Comparison of ENCODE assay signal across 10 mouse cellular contexts in the genomic region with DNA sequence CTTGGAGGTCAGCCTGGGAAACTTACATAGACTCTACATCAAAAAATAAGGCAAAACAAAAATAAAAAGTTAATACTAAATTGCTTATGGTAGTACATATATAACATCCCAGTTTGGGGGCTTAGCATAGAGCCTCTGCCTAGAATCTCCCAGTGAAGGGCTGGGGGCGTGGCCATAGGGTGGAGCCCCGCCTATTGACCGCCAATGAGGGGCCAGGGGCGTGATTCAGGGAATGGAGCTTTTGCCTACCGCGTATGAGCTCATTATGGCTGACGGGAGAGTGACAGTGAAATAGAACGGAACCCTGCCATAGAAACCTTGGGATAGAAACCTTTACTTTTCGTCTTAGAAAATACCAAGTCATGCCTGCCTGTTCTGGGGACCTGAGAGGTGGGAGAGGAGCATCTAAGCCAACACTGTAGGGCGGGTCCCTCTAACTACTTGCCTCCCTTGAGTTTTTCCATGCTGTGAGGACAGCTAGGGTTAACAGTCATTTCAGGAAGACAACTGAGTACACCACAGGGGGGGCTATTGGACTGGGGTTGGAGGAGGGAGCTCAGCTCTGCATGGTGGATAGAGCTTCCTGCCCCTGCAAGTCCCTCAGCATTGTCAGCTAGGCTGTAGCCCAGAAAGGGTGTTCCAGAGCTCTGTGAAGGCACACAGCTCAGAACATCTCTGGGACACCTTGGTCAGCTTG. TPM values are rescaled to one million over a fixed set of nuclear protein-coding genes. Genes with fewer than 3 reads are reported as not detected.
A peak's percentile ranks its signal among the peaks of the same experiment; 100 is the strongest.
DNase-seq lines count a peak whose midpoint lies in the region; ATAC-seq and TF ChIP-seq lines count a peak whose summit lies in the region.
"Had no signal": no experiment of that assay in that cellular context is flagged by ENCODE, and none has a peak within 500 bp of the region (broad histone marks: within the 10 kb centered on the region; RNA-seq: fewer than 3 reads in every experiment).

No protein-coding gene starts in this region.

- TF ChIP-seq CTCF in MEL (IDR thresholded peaks at IDR 0.05 in 2 of 3, conservative IDR thresholded peaks at IDR 0.05 in 1 of 3; ENCODE audit: control insufficient read depth in 1 of 3, insufficient read depth in 1 of 3, low read depth in 2 of 3, low read length in 3 of 3, poor library complexity in 1 of 3, severe bottlenecking in 1 of 3), result peak in 1 of 3 experiments; percentile 16; a peak in 2 of 6 replicates

- ATAC-seq in hindbrain, embryonic 11.5 days (ENCODE audit: low FRiP score), result no peak
- no peak for ATAC-seq in hindbrain, embryonic 14.5 days (ENCODE audit: low FRiP score)
- ATAC-seq: Patski had no signal

- DNase-seq in hindbrain, embryonic 11.5 days (ENCODE audit: low spot score), result peak; percentile 48
- no peak for DNase-seq in hindbrain, embryonic 14.5 days (ENCODE audit: low spot score)
- peak; percentile 33 for DNase-seq in CD4-positive helper T cell, adult 2 months (ENCODE audit: low read depth, low spot score)
- DNase-seq in MEL (ENCODE audit: low read depth, low spot score), result no peak
- peak; percentile 78 for DNase-seq in liver
- DNase-seq in gastrocnemius, postnatal 4 days (ENCODE audit: low spot score in 2 of 2), result no peak
- DNase-seq in right cerebral cortex, postnatal 25 days, result no peak
- DNase-seq: cerebellum, adult 8-10 months had no signal

- H3K36me3 ChIP-seq in hindbrain, embryonic 11.5 days (ENCODE audit: control insufficient read depth, insufficient read depth, low read length), result no peaks in the 10 kb centered on the region
- no peaks in the 10 kb centered on the region for H3K36me3 ChIP-seq in hindbrain, embryonic 14.5 days (replicated peaks; ENCODE audit: control insufficient read depth, insufficient read depth)
- peaks cover 0 to 5% of the 10 kb centered on the region in 2 experiments; a peak in 2 of 4 replicates for H3K36me3 ChIP-seq in MEL (ENCODE audit: control insufficient read depth in 1 of 2, insufficient read depth in 2 of 2, low read length in 2 of 2)
- H3K36me3 ChIP-seq: heart, embryonic 15.5 days had no signal

- H3K79me2 ChIP-seq in MEL (ENCODE audit: control insufficient read depth, insufficient read depth, low read length, poor library complexity), result no peaks in the 10 kb centered on the region

- TF ChIP-seq POLR2A in MEL (IDR thresholded peaks at IDR 0.05; ENCODE audit: control insufficient read depth in 1 of 2, insufficient read depth in 1 of 2, low read depth in 1 of 2, low read length in 2 of 2, poor library complexity in 1 of 2), result no peak

- no peaks in the 10 kb centered on the region for H3K9me3 ChIP-seq in hindbrain, embryonic 11.5 days (ENCODE audit: control insufficient read depth, low read length)
- H3K9me3 ChIP-seq in hindbrain, embryonic 14.5 days (ENCODE audit: control insufficient read depth, low read length), result no peaks in the 10 kb centered on the region
- H3K9me3 ChIP-seq in MEL (replicated peaks; ENCODE audit: insufficient read depth, low read length), result no peaks in the 10 kb centered on the region
- H3K9me3 ChIP-seq: heart, embryonic 15.5 days had no signal

- no peak overlapping the region for H3K9ac ChIP-seq in hindbrain, embryonic 11.5 days (ENCODE audit: low read depth, low read length)
- H3K9ac ChIP-seq in hindbrain, embryonic 14.5 days, result no peak overlapping the region
- H3K9ac ChIP-seq in MEL (ENCODE audit: control insufficient read depth, low read depth, low read length, poor library complexity, severe bottlenecking), result no peak overlapping the region
- H3K9ac ChIP-seq: heart, embryonic 15.5 days had no signal

- TF ChIP-seq EP300 in MEL (IDR thresholded peaks at IDR 0.05; ENCODE audit: low read depth in 1 of 2, low read length in 2 of 2), result no peak

- TF ChIP-seq RAD21 in MEL (IDR thresholded peaks at IDR 0.05; ENCODE audit: low read depth, low read length), result peak; percentile 19

- 6% methylated on average over 10 of the region's 10 CpGs for WGBS in hindbrain, embryonic 11.5 days
- WGBS in hindbrain, embryonic 14.5 days, result 10% methylated on average over 10 of the region's 10 CpGs

- H3K4me1 ChIP-seq in hindbrain, embryonic 11.5 days (replicated peaks; ENCODE audit: control insufficient read depth, insufficient read depth, low read length), result no peaks in the 10 kb centered on the region
- peaks cover 3% of the 10 kb centered on the region; the same call in 1 of the 2 replicates for H3K4me1 ChIP-seq in hindbrain, embryonic 14.5 days (replicated peaks; ENCODE audit: control insufficient read depth, insufficient read depth, low read length)
- peaks cover 0 to 7% of the 10 kb centered on the region in 2 experiments; a peak in 2 of 4 replicates for H3K4me1 ChIP-seq in MEL (ENCODE audit: control insufficient read depth in 1 of 2, insufficient read depth in 2 of 2, low read length in 2 of 2)

- H3K27me3 ChIP-seq in hindbrain, embryonic 11.5 days (ENCODE audit: control insufficient read depth, insufficient read depth, low read length), result no peaks in the 10 kb centered on the region
- H3K27me3 ChIP-seq in hindbrain, embryonic 14.5 days (ENCODE audit: control insufficient read depth, insufficient read depth, low read length), result 0 out of 2 replicates have a peak, but pooled peaks cover 7% of the 10 kb centered on the region
- H3K27me3 ChIP-seq in MEL (ENCODE audit: control insufficient read depth in 1 of 2, insufficient read depth in 2 of 2, low read length in 2 of 2), result no peaks in the 10 kb centered on the region
- H3K27me3 ChIP-seq: Patski had no signal

- no peak overlapping the region for H3K27ac ChIP-seq in hindbrain, embryonic 11.5 days (ENCODE audit: low read depth, low read length)
- no peak overlapping the region for H3K27ac ChIP-seq in hindbrain, embryonic 14.5 days
- H3K27ac ChIP-seq in MEL (ENCODE audit: control insufficient read depth, low read depth, low read length), result no peak overlapping the region
- H3K27ac ChIP-seq: heart, embryonic 15.5 days had no signal

- no peak overlapping the region for H3K4me3 ChIP-seq in hindbrain, embryonic 11.5 days (ENCODE audit: low read depth, low read length)
- H3K4me3 ChIP-seq in hindbrain, embryonic 14.5 days (replicated peaks; ENCODE audit: low read length), result no peak overlapping the region
- no peak overlapping the region for H3K4me3 ChIP-seq in MEL (ENCODE audit: control insufficient read depth in 1 of 2, insufficient read depth in 1 of 2, low read depth in 2 of 2, low read length in 2 of 2)
- H3K4me3 ChIP-seq: heart, embryonic 15.5 days had no signal

- H3K4me2 ChIP-seq in hindbrain, embryonic 11.5 days (replicated peaks; ENCODE audit: low read depth, low read length), result no peak overlapping the region
- no peak overlapping the region for H3K4me2 ChIP-seq in hindbrain, embryonic 14.5 days (replicated peaks)
- H3K4me2 ChIP-seq: heart, embryonic 15.5 days had no signal

TF ChIP-seq in MEL, 35 proteins besides CTCF, POLR2A, EP300 and RAD21:
- TF ChIP-seq SMC3 (IDR thresholded peaks at IDR 0.05; ENCODE audit: low read depth, low read length), result peak; percentile 22; the same call in 1 of the 2 replicates
- no peak for TF ChIP-seq ELF1 (IDR thresholded peaks at IDR 0.05; ENCODE audit: low read depth, low read length)

RNA-seq across cellular contexts. Expression of a gene that starts 5.3 kb away (rescaled TPM):
- 6.3 and 7.6 TPM in 2 replicates for polyA plus RNA-seq in hindbrain, embryonic 11.5 days (2014; fragmentation: Nextera tagmentation; extraction: Ambion mirVana)
- polyA plus RNA-seq in hindbrain, embryonic 14.5 days (2014; fragmentation: Nextera tagmentation; extraction: Ambion mirVana), result 5.6 and 6.2 TPM in 2 replicates
- total RNA-seq in MEL (2012; rRNA removed), result 2.0 and 2.5 TPM in 2 replicates
- 1 to 10 TPM in 1 of 2 experiments, not detected in 1; 3.4 TPM for polyA plus RNA-seq in MEL (2012; ENCODE audit: insufficient read depth in 1 of 2, insufficient read length in 2 of 2, low read depth in 1 of 2, low replicate concordance in 2 of 2, missing spikeins in 1 of 2)
- total RNA-seq in gastrocnemius, postnatal 4 days (2021), result 1 to 10 TPM; 1.3 to 1.4 TPM

RNA-seq across cellular contexts. Expression of a gene that starts 12.2 kb away (rescaled TPM):
- 165 and 191 TPM in 2 replicates for polyA plus RNA-seq in hindbrain, embryonic 11.5 days (2014; fragmentation: Nextera tagmentation; extraction: Ambion mirVana)
- 312 and 331 TPM in 2 replicates for polyA plus RNA-seq in hindbrain, embryonic 14.5 days (2014; fragmentation: Nextera tagmentation; extraction: Ambion mirVana)
- total RNA-seq in MEL (2012; rRNA removed), result 0.35 and 0.62 TPM in 2 replicates
- 1 to 10 TPM in 1 of 2 experiments, not detected in 1; 6.4 TPM for polyA plus RNA-seq in MEL (2012; ENCODE audit: insufficient read depth in 1 of 2, insufficient read length in 2 of 2, low read depth in 1 of 2, low replicate concordance in 2 of 2, missing spikeins in 1 of 2)
- total RNA-seq in gastrocnemius, postnatal 4 days (2021), result 1 to 10 TPM; 4.0 to 4.8 TPM

RNA-seq across cellular contexts. Expression of a gene that starts 21.5 kb away (rescaled TPM):
- polyA plus RNA-seq in hindbrain, embryonic 11.5 days (2014; fragmentation: Nextera tagmentation; extraction: Ambion mirVana), result 2.9 and 3.8 TPM in 2 replicates
- 2.8 and 3.6 TPM in 2 replicates for polyA plus RNA-seq in hindbrain, embryonic 14.5 days (2014; fragmentation: Nextera tagmentation; extraction: Ambion mirVana)
- total RNA-seq in MEL (2012; rRNA removed), result 3.2 and 3.8 TPM in 2 replicates
- polyA plus RNA-seq in MEL (2012; ENCODE audit: insufficient read depth in 1 of 2, insufficient read length in 2 of 2, low read depth in 1 of 2, low replicate concordance in 2 of 2, missing spikeins in 1 of 2), result 10 to 100 TPM in 1 of 2 experiments, not detected in 1; 20.7 TPM
- total RNA-seq in gastrocnemius, postnatal 4 days (2021), result 1 to 10 TPM; 2.1 TPM

RNA-seq across cellular contexts. Expression of a gene that starts 40.1 kb away (rescaled TPM):
- 14.1 and 16.0 TPM in 2 replicates for polyA plus RNA-seq in hindbrain, embryonic 11.5 days (2014; fragmentation: Nextera tagmentation; extraction: Ambion mirVana)
- 40.6 and 46.8 TPM in 2 replicates for polyA plus RNA-seq in hindbrain, embryonic 14.5 days (2014; fragmentation: Nextera tagmentation; extraction: Ambion mirVana)
- total RNA-seq in MEL (2012; rRNA removed), result 4.9 and 5.9 TPM in 2 replicates
- polyA plus RNA-seq in MEL (2012; ENCODE audit: insufficient read depth in 1 of 2, insufficient read length in 2 of 2, low read depth in 1 of 2, low replicate concordance in 2 of 2, missing spikeins in 1 of 2), result 10 to 100 TPM in 1 of 2 experiments, not detected in 1; 60.8 TPM
- 10 to 100 TPM; 35.5 to 35.7 TPM for total RNA-seq in gastrocnemius, postnatal 4 days (2021)

RNA-seq across cellular contexts. Expression of a gene that starts 40.9 kb away (rescaled TPM):
- 2.1 and 3.6 TPM in 2 replicates for polyA plus RNA-seq in hindbrain, embryonic 11.5 days (2014; fragmentation: Nextera tagmentation; extraction: Ambion mirVana)
- 4.0 and 4.2 TPM in 2 replicates for polyA plus RNA-seq in hindbrain, embryonic 14.5 days (2014; fragmentation: Nextera tagmentation; extraction: Ambion mirVana)
- not detected in 2 replicates for total RNA-seq in MEL (2012; rRNA removed)
- under 1 TPM in 1 of 2 experiments, not detected in 1; 0.19 TPM for polyA plus RNA-seq in MEL (2012; ENCODE audit: insufficient read depth in 1 of 2, insufficient read length in 2 of 2, low read depth in 1 of 2, low replicate concordance in 2 of 2, missing spikeins in 1 of 2)
- under 1 TPM; 0.49 to 0.67 TPM for total RNA-seq in gastrocnemius, postnatal 4 days (2021)

Comparison
In these comparisons a context has a peak if more than half of its experiments do, and no peak if none do; other contexts are left out.
1. DNase-seq: peak in hindbrain, embryonic 11.5 days (single experiment), CD4-positive helper T cell, adult 2 months (single experiment) and liver (single experiment); none in hindbrain, embryonic 14.5 days (single experiment), MEL (single experiment), gastrocnemius, postnatal 4 days (0 of 2) and right cerebral cortex, postnatal 25 days (single experiment).
2. RNA of a gene that starts 12.2 kb away (polyA plus RNA-seq): 312 to 331 TPM in hindbrain, embryonic 14.5 days and 165 to 191 TPM in hindbrain, embryonic 11.5 days; 6.4 TPM in MEL; every median in the first group is over 10 times any median in the second.